Mouse (Mus musculus): ENCODE measurements at regions not wholly inside any gene's neighbourhood (a gene's known extent, or its start where the extent isn't known, plus 50 kb on each side); places are given as distances from the start of the nearest gene placed in this dataset.
"Not testable (repeated sequence)": the region's sequence is repeated elsewhere in the genome, so short reads cannot be mapped to it uniquely, and the experiment has no call there.

- not testable (repeated sequence) for H3K27ac ChIP-seq (replicated peaks; ENCODE audit: low read depth, low read length); H3K36me3 ChIP-seq (replicated peaks; ENCODE audit: control insufficient read depth, insufficient read depth, low read depth, low read length); H3K4me1 ChIP-seq (ENCODE audit: control insufficient read depth, insufficient read depth, low read length); H3K27me3 ChIP-seq (ENCODE audit: control insufficient read depth, insufficient read depth, low read length); H3K9me3 ChIP-seq (replicated peaks; ENCODE audit: control insufficient read depth, low read length); DNase-seq (ENCODE audit: low spot score); H3K9ac ChIP-seq (replicated peaks; ENCODE audit: low read length)
- ATAC-seq (replicated peaks; ENCODE audit: insufficient number of reproducible peaks, low FRiP score, low TSS enrichment, low read depth), result peak; percentile 36; the same call in 1 of the 2 replicates
- Histone ChIP-seq H3K4me3 (ENCODE audit: low read depth, low read length) (peak overlapping the region; percentile 8; the same call in 1 of the 2 replicates), H3K4me2 (ENCODE audit: low read depth, low read length) (peak overlapping the region; percentile 44)
- WGBS, result under 1% methylated on average over 22 of the region's 52 CpGs
These were observed 60.1 kb downstream of the Dynlt1b start for GRCm38 (mm10) chr17:6489926-6490564.

DNA sequence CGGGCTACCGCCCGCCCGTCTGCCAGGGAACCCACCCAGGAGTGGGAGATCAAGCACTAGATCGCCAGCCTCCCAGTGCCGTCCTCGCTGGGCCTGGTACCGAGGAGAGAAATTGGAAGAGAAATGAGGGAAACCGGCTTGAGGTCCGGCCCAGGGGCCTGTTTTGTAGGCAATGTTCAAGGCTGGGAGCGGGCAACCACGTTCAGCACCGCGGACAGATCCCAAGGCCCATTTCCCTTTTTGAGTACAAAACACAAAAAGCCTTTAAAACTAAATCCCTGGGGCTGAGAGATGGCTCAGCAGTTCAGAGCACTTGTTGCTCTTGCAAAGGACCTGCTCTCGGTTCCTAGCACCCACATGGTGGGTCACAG is 60.6 kb downstream of the Dynlt1b start:
- DNase-seq (ENCODE audit: low spot score); H3K27me3 ChIP-seq (ENCODE audit: control insufficient read depth, insufficient read depth, low read length); H3K4me3 ChIP-seq (ENCODE audit: low read depth, low read length); H3K27ac ChIP-seq (replicated peaks; ENCODE audit: low read depth, low read length); H3K4me2 ChIP-seq (ENCODE audit: low read depth, low read length); H3K9ac ChIP-seq (replicated peaks; ENCODE audit: low read length); H3K4me1 ChIP-seq (ENCODE audit: control insufficient read depth, insufficient read depth, low read length); H3K9me3 ChIP-seq (replicated peaks; ENCODE audit: control insufficient read depth, low read length); H3K36me3 ChIP-seq (replicated peaks; ENCODE audit: control insufficient read depth, insufficient read depth, low read depth, low read length): not testable (repeated sequence)
- no CpG with 5 or more reads among the region's 15 CpGs for WGBS
- 0 out of 2 replicates have a peak, but pooled peaks have one; percentile 30 for ATAC-seq (replicated peaks; ENCODE audit: insufficient number of reproducible peaks, low FRiP score, low TSS enrichment, low read depth)

DNA sequence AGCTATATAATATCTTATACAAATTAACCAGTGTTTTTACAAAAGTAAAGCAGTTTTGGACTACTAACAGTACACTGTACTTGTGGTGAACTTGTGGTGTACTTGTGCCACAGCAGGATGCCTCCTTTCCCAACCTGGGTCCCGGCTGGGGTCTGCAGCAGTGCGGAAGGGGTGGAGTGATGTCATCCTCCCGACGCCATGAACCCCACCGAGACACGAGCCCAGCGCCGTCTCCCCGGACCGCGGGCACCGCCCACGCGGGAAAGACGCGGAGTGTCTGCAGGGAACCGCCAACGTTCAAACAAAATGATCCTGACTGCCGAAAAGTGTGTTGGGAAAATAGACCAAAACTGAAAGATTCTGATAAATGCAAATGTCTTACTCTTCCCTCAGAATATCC is 62.6 kb downstream of the Dynlt1b start:
- 0 out of 2 replicates have a peak, but pooled peaks have one; percentile 42 for ATAC-seq (replicated peaks; ENCODE audit: insufficient number of reproducible peaks, low FRiP score, low TSS enrichment, low read depth)
- H3K9me3 ChIP-seq (replicated peaks; ENCODE audit: control insufficient read depth, low read length); DNase-seq (ENCODE audit: low spot score); H3K27ac ChIP-seq (replicated peaks; ENCODE audit: low read depth, low read length); H3K4me3 ChIP-seq (ENCODE audit: low read depth, low read length); H3K9ac ChIP-seq (replicated peaks; ENCODE audit: low read length); H3K4me2 ChIP-seq (ENCODE audit: low read depth, low read length); H3K4me1 ChIP-seq (ENCODE audit: control insufficient read depth, insufficient read depth, low read length); H3K36me3 ChIP-seq (replicated peaks; ENCODE audit: control insufficient read depth, insufficient read depth, low read depth, low read length); H3K27me3 ChIP-seq (ENCODE audit: control insufficient read depth, insufficient read depth, low read length): not testable (repeated sequence)
- WGBS, result 21% methylated on average over 19 of the region's 19 CpGs

GRCm38 (mm10) chr17:6492950-6493349 is 63.0 kb downstream of the Dynlt1b start:
- DNase-seq (ENCODE audit: low spot score), result peak; percentile 9
- 39% methylated on average over 21 of the region's 23 CpGs for WGBS
- H3K36me3 ChIP-seq (replicated peaks; ENCODE audit: control insufficient read depth, insufficient read depth, low read depth, low read length); H3K9me3 ChIP-seq (replicated peaks; ENCODE audit: control insufficient read depth, low read length); H3K4me1 ChIP-seq (ENCODE audit: control insufficient read depth, insufficient read depth, low read length); H3K27ac ChIP-seq (replicated peaks; ENCODE audit: low read depth, low read length); H3K4me3 ChIP-seq (ENCODE audit: low read depth, low read length); ATAC-seq (replicated peaks; ENCODE audit: insufficient number of reproducible peaks, low FRiP score, low TSS enrichment, low read depth); H3K4me2 ChIP-seq (ENCODE audit: low read depth, low read length); H3K27me3 ChIP-seq (ENCODE audit: control insufficient read depth, insufficient read depth, low read length); H3K9ac ChIP-seq (replicated peaks; ENCODE audit: low read length): not testable (repeated sequence)

DNA sequence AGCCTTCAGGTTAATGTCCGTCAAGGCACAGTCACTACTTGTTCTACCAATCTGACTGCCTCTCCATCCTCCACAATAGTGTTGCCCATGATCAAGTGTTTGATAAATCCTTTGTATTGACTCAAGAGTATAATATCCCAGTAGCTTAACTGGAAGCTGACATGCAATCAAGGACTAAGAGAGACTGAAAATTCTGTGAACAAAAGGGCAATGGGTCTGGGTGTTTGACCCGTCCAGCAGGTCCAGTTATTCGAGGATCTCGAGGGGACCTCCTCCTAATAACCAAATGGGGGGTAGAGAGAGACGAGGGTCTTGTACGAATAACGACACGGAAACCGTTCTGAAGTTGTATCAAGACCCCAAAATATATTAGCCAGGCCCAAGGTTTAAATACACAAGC is 66.6 kb downstream of the Dynlt1b start:
- not testable (repeated sequence) for H3K36me3 ChIP-seq (replicated peaks; ENCODE audit: control insufficient read depth, insufficient read depth, low read depth, low read length); H3K27ac ChIP-seq (replicated peaks; ENCODE audit: low read depth, low read length); H3K4me2 ChIP-seq (ENCODE audit: low read depth, low read length); H3K27me3 ChIP-seq (ENCODE audit: control insufficient read depth, insufficient read depth, low read length); ATAC-seq (replicated peaks; ENCODE audit: insufficient number of reproducible peaks, low FRiP score, low TSS enrichment, low read depth); DNase-seq (ENCODE audit: low spot score); H3K9ac ChIP-seq (replicated peaks; ENCODE audit: low read length); H3K4me3 ChIP-seq (ENCODE audit: low read depth, low read length); H3K9me3 ChIP-seq (replicated peaks; ENCODE audit: control insufficient read depth, low read length); H3K4me1 ChIP-seq (ENCODE audit: control insufficient read depth, insufficient read depth, low read length)
- 88% methylated on average over 9 of the region's 9 CpGs for WGBS

- H3K9me3 ChIP-seq (replicated peaks; ENCODE audit: control insufficient read depth, low read length); H3K4me1 ChIP-seq (ENCODE audit: control insufficient read depth, insufficient read depth, low read length); H3K27me3 ChIP-seq (ENCODE audit: control insufficient read depth, insufficient read depth, low read length); H3K4me3 ChIP-seq (ENCODE audit: low read depth, low read length); H3K9ac ChIP-seq (replicated peaks; ENCODE audit: low read length); ATAC-seq (replicated peaks; ENCODE audit: insufficient number of reproducible peaks, low FRiP score, low TSS enrichment, low read depth); H3K36me3 ChIP-seq (replicated peaks; ENCODE audit: control insufficient read depth, insufficient read depth, low read depth, low read length); DNase-seq (ENCODE audit: low spot score); H3K4me2 ChIP-seq (ENCODE audit: low read depth, low read length); H3K27ac ChIP-seq (replicated peaks; ENCODE audit: low read depth, low read length): not testable (repeated sequence)
- WGBS, result 93% methylated on average over 4 of the region's 6 CpGs
These were observed 72.8 kb downstream of the Dynlt1b start for GRCm38 (mm10) chr17:6502676-6503075.

GRCm38 (mm10) chr17:6505896-6506295 is 76.0 kb downstream of the Dynlt1b start:
- not testable (repeated sequence) for H3K4me2 ChIP-seq (ENCODE audit: low read depth, low read length); H3K27ac ChIP-seq (replicated peaks; ENCODE audit: low read depth, low read length); H3K36me3 ChIP-seq (replicated peaks; ENCODE audit: control insufficient read depth, insufficient read depth, low read depth, low read length); H3K4me1 ChIP-seq (ENCODE audit: control insufficient read depth, insufficient read depth, low read length); H3K9me3 ChIP-seq (replicated peaks; ENCODE audit: control insufficient read depth, low read length); H3K27me3 ChIP-seq (ENCODE audit: control insufficient read depth, insufficient read depth, low read length); ATAC-seq (replicated peaks; ENCODE audit: insufficient number of reproducible peaks, low FRiP score, low TSS enrichment, low read depth); H3K4me3 ChIP-seq (ENCODE audit: low read depth, low read length); DNase-seq (ENCODE audit: low spot score); H3K9ac ChIP-seq (replicated peaks; ENCODE audit: low read length)
- 77% methylated on average over 6 of the region's 6 CpGs for WGBS

DNA sequence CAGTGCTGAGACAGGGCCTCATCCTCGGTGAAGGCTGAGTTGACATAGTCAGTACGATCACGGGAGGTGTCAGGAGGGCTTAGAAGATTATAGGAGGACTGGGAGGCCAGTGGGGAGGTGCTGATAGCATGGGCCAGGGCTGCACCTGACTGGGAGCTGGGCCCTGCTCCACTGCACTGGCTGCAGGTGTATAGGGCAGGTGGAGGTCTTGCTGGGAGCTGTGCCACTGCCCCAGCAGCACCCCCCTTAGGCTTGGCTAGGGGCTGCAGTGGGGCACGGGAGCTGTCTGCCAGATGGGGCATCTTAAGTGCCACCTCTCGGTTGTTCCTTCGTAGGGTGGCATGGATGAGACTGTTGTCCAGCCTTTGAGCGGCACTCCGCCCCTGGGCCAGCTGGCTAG is 85.2 kb downstream of the Dynlt1b start:
- 83% methylated on average over 5 of the region's 8 CpGs for WGBS
- not testable (repeated sequence) for H3K9me3 ChIP-seq (replicated peaks; ENCODE audit: control insufficient read depth, low read length); H3K27me3 ChIP-seq (ENCODE audit: control insufficient read depth, insufficient read depth, low read length); ATAC-seq (replicated peaks; ENCODE audit: insufficient number of reproducible peaks, low FRiP score, low TSS enrichment, low read depth); DNase-seq (ENCODE audit: low spot score); H3K27ac ChIP-seq (replicated peaks; ENCODE audit: low read depth, low read length); H3K36me3 ChIP-seq (replicated peaks; ENCODE audit: control insufficient read depth, insufficient read depth, low read depth, low read length); H3K4me2 ChIP-seq (ENCODE audit: low read depth, low read length); H3K9ac ChIP-seq (replicated peaks; ENCODE audit: low read length); H3K4me3 ChIP-seq (ENCODE audit: low read depth, low read length); H3K4me1 ChIP-seq (ENCODE audit: control insufficient read depth, insufficient read depth, low read length)
